Mouse (Mus musculus): ENCODE measurements around the gene Syndig1. TPM values are rescaled to one million over a fixed set of nuclear protein-coding genes. Genes with fewer than 3 reads are reported as not detected.

Gene Syndig1
- polyA plus RNA-seq, 1 experiment from 2014 or later, result 7.4 TPM

- no peak overlapping the region for H3K9ac ChIP-seq (ENCODE audit: low read depth, low read length)
- no peak overlapping the region for H3K27ac ChIP-seq (replicated peaks; ENCODE audit: low read depth, low read length)
- no peaks in the 10 kb centered on the region for H3K9me3 ChIP-seq (ENCODE audit: control insufficient read depth, low read length)
- no peaks in the 10 kb centered on the region for H3K27me3 ChIP-seq (replicated peaks; ENCODE audit: control insufficient read depth, insufficient read depth, low read length)
- no peaks in the 10 kb centered on the region for H3K36me3 ChIP-seq (ENCODE audit: control insufficient read depth, insufficient read depth, low read length)
- 86% methylated on average over 9 of the region's 9 CpGs for WGBS
- no peak overlapping the region for H3K4me3 ChIP-seq (ENCODE audit: low read depth, low read length)
- DNase-seq (ENCODE audit: low spot score) (no peak), ATAC-seq (ENCODE audit: low read depth) (no peak)
- no peaks in the 10 kb centered on the region for H3K4me1 ChIP-seq (ENCODE audit: control insufficient read depth, insufficient read depth, low read length)
- no peak overlapping the region for H3K4me2 ChIP-seq (ENCODE audit: low read depth, low read length)
Observed at GRCm38 (mm10) chr2:149899615-149900014, 70.6 kb downstream of the Syndig1 start.

- DNase-seq (ENCODE audit: low spot score) (no peak), ATAC-seq (ENCODE audit: low read depth) (no peak)
- no peak overlapping the region for H3K27ac ChIP-seq (replicated peaks; ENCODE audit: low read depth, low read length)
- H3K9me3 ChIP-seq (ENCODE audit: control insufficient read depth, low read length), result no peaks in the 10 kb centered on the region
- H3K9ac ChIP-seq (ENCODE audit: low read depth, low read length), result no peak overlapping the region
- H3K27me3 ChIP-seq (replicated peaks; ENCODE audit: control insufficient read depth, insufficient read depth, low read length), result no peaks in the 10 kb centered on the region
- H3K4me1 ChIP-seq (ENCODE audit: control insufficient read depth, insufficient read depth, low read length), result no peaks in the 10 kb centered on the region
- no peak overlapping the region for H3K4me2 ChIP-seq (ENCODE audit: low read depth, low read length)
- WGBS, result 89% methylated on average over 1 of the region's 1 CpGs
- H3K36me3 ChIP-seq (ENCODE audit: control insufficient read depth, insufficient read depth, low read length), result no peaks in the 10 kb centered on the region
- H3K4me3 ChIP-seq (ENCODE audit: low read depth, low read length), result no peak overlapping the region
Observed at GRCm38 (mm10) chr2:149900606-149901005, 71.6 kb downstream of the Syndig1 start.

GRCm38 (mm10) chr2:149904405-149904804 is 75.4 kb downstream of the Syndig1 start:
- no peak for ATAC-seq (ENCODE audit: low read depth)
- WGBS, result 57% methylated on average over 1 of the region's 1 CpGs

GRCm38 (mm10) chr2:149906694-149907093 is 77.7 kb downstream of the Syndig1 start:
- Histone ChIP-seq H3K4me3 (ENCODE audit: low read depth, low read length) (no peak overlapping the region), H3K27ac (replicated peaks; ENCODE audit: low read depth, low read length) (no peak overlapping the region), H3K4me2 (ENCODE audit: low read depth, low read length) (no peak overlapping the region), H3K36me3 (ENCODE audit: control insufficient read depth, insufficient read depth, low read length) (no peaks in the 10 kb centered on the region), H3K9me3 (ENCODE audit: control insufficient read depth, low read length) (no peaks in the 10 kb centered on the region), H3K4me1 (ENCODE audit: control insufficient read depth, insufficient read depth, low read length) (no peaks in the 10 kb centered on the region), H3K27me3 (replicated peaks; ENCODE audit: control insufficient read depth, insufficient read depth, low read length) (no peaks in the 10 kb centered on the region), H3K9ac (ENCODE audit: low read depth, low read length) (no peak overlapping the region)
- no peak for DNase-seq (ENCODE audit: low spot score)
- no peak for ATAC-seq (ENCODE audit: low read depth)
- 71% methylated on average over 3 of the region's 3 CpGs for WGBS

More at GRCm38 (mm10) chr2:149904405-149904804, 75.4 kb downstream of the Syndig1 start:
- H3K9me3 ChIP-seq (ENCODE audit: control insufficient read depth, low read length), result no peaks in the 10 kb centered on the region
- H3K4me2 ChIP-seq (ENCODE audit: low read depth, low read length), result no peak overlapping the region
- H3K4me3 ChIP-seq (ENCODE audit: low read depth, low read length), result no peak overlapping the region
- no peaks in the 10 kb centered on the region for H3K36me3 ChIP-seq (ENCODE audit: control insufficient read depth, insufficient read depth, low read length)
- no peaks in the 10 kb centered on the region for H3K4me1 ChIP-seq (ENCODE audit: control insufficient read depth, insufficient read depth, low read length)
- H3K9ac ChIP-seq (ENCODE audit: low read depth, low read length), result no peak overlapping the region
- no peak for DNase-seq (ENCODE audit: low spot score)
- no peak overlapping the region for H3K27ac ChIP-seq (replicated peaks; ENCODE audit: low read depth, low read length)
- H3K27me3 ChIP-seq (replicated peaks; ENCODE audit: control insufficient read depth, insufficient read depth, low read length), result no peaks in the 10 kb centered on the region

GRCm38 (mm10) chr2:149917162-149917561 is 88.2 kb downstream of the Syndig1 start:
- Histone ChIP-seq H3K36me3 (ENCODE audit: control insufficient read depth, insufficient read depth, low read length) (no peaks in the 10 kb centered on the region), H3K4me3 (ENCODE audit: low read depth, low read length) (no peak overlapping the region), H3K9ac (ENCODE audit: low read depth, low read length) (no peak overlapping the region), H3K4me2 (ENCODE audit: low read depth, low read length) (no peak overlapping the region), H3K27me3 (replicated peaks; ENCODE audit: control insufficient read depth, insufficient read depth, low read length) (no peaks in the 10 kb centered on the region), H3K4me1 (ENCODE audit: control insufficient read depth, insufficient read depth, low read length) (no peaks in the 10 kb centered on the region), H3K9me3 (ENCODE audit: control insufficient read depth, low read length) (no peaks in the 10 kb centered on the region), H3K27ac (replicated peaks; ENCODE audit: low read depth, low read length) (no peak overlapping the region)
- WGBS, result 84% methylated on average over 3 of the region's 3 CpGs
- ATAC-seq (ENCODE audit: low read depth), result no peak
- no peak for DNase-seq (ENCODE audit: low spot score)

- no peak for DNase-seq (ENCODE audit: low spot score)
- ATAC-seq (ENCODE audit: low read depth), result no peak
- Histone ChIP-seq H3K27me3 (replicated peaks; ENCODE audit: control insufficient read depth, insufficient read depth, low read length) (no peaks in the 10 kb centered on the region), H3K4me1 (ENCODE audit: control insufficient read depth, insufficient read depth, low read length) (no peaks in the 10 kb centered on the region), H3K9ac (ENCODE audit: low read depth, low read length) (no peak overlapping the region), H3K9me3 (ENCODE audit: control insufficient read depth, low read length) (no peaks in the 10 kb centered on the region), H3K27ac (replicated peaks; ENCODE audit: low read depth, low read length) (no peak overlapping the region), H3K4me3 (ENCODE audit: low read depth, low read length) (no peak overlapping the region), H3K36me3 (ENCODE audit: control insufficient read depth, insufficient read depth, low read length) (no peaks in the 10 kb centered on the region), H3K4me2 (ENCODE audit: low read depth, low read length) (no peak overlapping the region)
- WGBS, result 46% methylated on average over 2 of the region's 2 CpGs
Observed at GRCm38 (mm10) chr2:149923561-149923960, 94.5 kb downstream of the Syndig1 start.

- Histone ChIP-seq H3K9ac (ENCODE audit: low read depth, low read length) (no peak overlapping the region), H3K9me3 (ENCODE audit: control insufficient read depth, low read length) (no peaks in the 10 kb centered on the region), H3K36me3 (ENCODE audit: control insufficient read depth, insufficient read depth, low read length) (no peaks in the 10 kb centered on the region), H3K27ac (replicated peaks; ENCODE audit: low read depth, low read length) (no peak overlapping the region), H3K4me1 (ENCODE audit: control insufficient read depth, insufficient read depth, low read length) (peaks cover 2% of the 10 kb centered on the region; the same call in 1 of the 2 replicates), H3K4me2 (ENCODE audit: low read depth, low read length) (no peak overlapping the region), H3K27me3 (replicated peaks; ENCODE audit: control insufficient read depth, insufficient read depth, low read length) (no peaks in the 10 kb centered on the region), H3K4me3 (ENCODE audit: low read depth, low read length) (no peak overlapping the region)
- 84% methylated on average over 2 of the region's 2 CpGs for WGBS
- DNase-seq (ENCODE audit: low spot score) (no peak), ATAC-seq (ENCODE audit: low read depth) (no peak)
Observed at GRCm38 (mm10) chr2:149925911-149926310, 96.9 kb downstream of the Syndig1 start.

GRCm38 (mm10) chr2:149927001-149927400 is 98.0 kb downstream of the Syndig1 start:
- Histone ChIP-seq H3K36me3 (ENCODE audit: control insufficient read depth, insufficient read depth, low read length) (no peaks in the 10 kb centered on the region), H3K4me1 (ENCODE audit: control insufficient read depth, insufficient read depth, low read length) (peaks cover 3% of the 10 kb centered on the region; the same call in 1 of the 2 replicates), H3K9me3 (ENCODE audit: control insufficient read depth, low read length) (no peaks in the 10 kb centered on the region), H3K4me3 (ENCODE audit: low read depth, low read length) (no peak overlapping the region), H3K27me3 (replicated peaks; ENCODE audit: control insufficient read depth, insufficient read depth, low read length) (no peaks in the 10 kb centered on the region), H3K9ac (ENCODE audit: low read depth, low read length) (no peak overlapping the region), H3K4me2 (ENCODE audit: low read depth, low read length) (no peak overlapping the region), H3K27ac (replicated peaks; ENCODE audit: low read depth, low read length) (no peak overlapping the region)
- DNase-seq (ENCODE audit: low spot score), result no peak
- no peak for ATAC-seq (ENCODE audit: low read depth)

GRCm38 (mm10) chr2:149927481-149927880 is 98.5 kb downstream of the Syndig1 start:
- Histone ChIP-seq H3K4me1 (ENCODE audit: control insufficient read depth, insufficient read depth, low read length) (peaks cover 3% of the 10 kb centered on the region; the same call in 1 of the 2 replicates), H3K4me2 (ENCODE audit: low read depth, low read length) (no peak overlapping the region), H3K27ac (replicated peaks; ENCODE audit: low read depth, low read length) (no peak overlapping the region), H3K9ac (ENCODE audit: low read depth, low read length) (no peak overlapping the region), H3K9me3 (ENCODE audit: control insufficient read depth, low read length) (no peaks in the 10 kb centered on the region), H3K27me3 (replicated peaks; ENCODE audit: control insufficient read depth, insufficient read depth, low read length) (no peaks in the 10 kb centered on the region), H3K36me3 (ENCODE audit: control insufficient read depth, insufficient read depth, low read length) (no peaks in the 10 kb centered on the region), H3K4me3 (ENCODE audit: low read depth, low read length) (no peak overlapping the region)
- DNase-seq (ENCODE audit: low spot score) (no peak), ATAC-seq (ENCODE audit: low read depth) (no peak)
- 76% methylated on average over 3 of the region's 3 CpGs for WGBS
